Mouse (Mus musculus) myocyte (in vitro differentiated cells): ENCODE measurements around the gene Slc24a5. TPM values are rescaled to one million over a fixed set of nuclear protein-coding genes. Genes with fewer than 3 reads are reported as not detected.

Source experiments
- H3K27me3 ChIP-seq: one replicate; pipeline ENCODE4 v1.6.1; 2011; ENCODE audit not compliant: control insufficient read depth, insufficient read depth, insufficient read length
- H3K36me3 ChIP-seq: one replicate; pipeline ENCODE4 v1.6.1; 2011; ENCODE audit not compliant: control insufficient read depth, insufficient read depth
- H3K4me2 ChIP-seq: one replicate; pipeline ENCODE4 v1.6.1; 2011; ENCODE audit warnings: low read depth, control low read depth
- H3K4me3 ChIP-seq: one replicate; pipeline ENCODE4 v1.5.1; 2011; ENCODE audit warnings: mild to moderate bottlenecking, control low read depth, moderate library complexity
- H3K79me2 ChIP-seq: one replicate; pipeline ENCODE4 v1.6.1; 2011; ENCODE audit not compliant: control insufficient read depth, insufficient read depth
- H3ac ChIP-seq: one replicate; pipeline ENCODE4 v1.6.1; 2011; ENCODE audit not compliant: control insufficient read depth, insufficient read length
- CEBPB ChIP-seq: IDR thresholded peaks from 2 replicates; pipeline ENCODE4 v1.6.1; 2011; ENCODE audit warnings: mild to moderate bottlenecking, moderate library complexity; ENCODE audit not compliant: poor library complexity, insufficient read depth, severe bottlenecking
- E2F4 ChIP-seq: IDR thresholded peaks from one replicate; pipeline ENCODE4 v1.6.1; 2011; ENCODE audit warnings: mild to moderate bottlenecking, control low read depth, moderate library complexity; ENCODE audit not compliant: insufficient read depth
- MAX ChIP-seq: IDR thresholded peaks from one replicate; pipeline ENCODE4 v1.6.1; 2011; ENCODE audit warnings: low read depth, mild to moderate bottlenecking, control low read depth
- MYOD1 ChIP-seq, 3 experiments: IDR thresholded peaks; one replicate each; pipeline ENCODE4 v1.6.1; 2011; ENCODE audit warnings: control low read depth in 2 of 3, low read depth in 2 of 3, mild to moderate bottlenecking in 2 of 3, moderate library complexity in 1 of 3; ENCODE audit not compliant: insufficient read length in 2 of 3, control insufficient read depth in 1 of 3
- MYOG ChIP-seq, 3 experiments: IDR thresholded peaks; one replicate each; pipeline ENCODE4 v1.6.1; 2011; ENCODE audit warnings: control low read depth in 2 of 3, low read depth in 2 of 3, mild to moderate bottlenecking in 2 of 3; ENCODE audit not compliant: insufficient read length in 2 of 3, control insufficient read depth in 1 of 3, insufficient read depth in 1 of 3
- POLR2A ChIP-seq: IDR thresholded peaks from one replicate; pipeline ENCODE4 v1.6.1; 2011; ENCODE audit warnings: low read depth, mild to moderate bottlenecking, control low read depth, moderate library complexity; ENCODE audit not compliant: insufficient read length
- POLR2AphosphoS2 ChIP-seq: IDR thresholded peaks from one replicate; pipeline ENCODE4 v1.6.1; 2011; ENCODE audit warnings: low read depth, control low read depth; ENCODE audit not compliant: insufficient read length
- REST ChIP-seq: IDR thresholded peaks from one replicate; pipeline ENCODE4 v1.6.1; 2011; ENCODE audit warnings: mild to moderate bottlenecking, control low read depth, moderate library complexity; ENCODE audit not compliant: insufficient read depth, insufficient read length
- SRF ChIP-seq: IDR thresholded peaks from one replicate; pipeline ENCODE4 v1.6.1; 2011; ENCODE audit warnings: low read depth; ENCODE audit not compliant: control insufficient read depth, insufficient read length
- TCF12 ChIP-seq: IDR thresholded peaks from one replicate; pipeline ENCODE4 v1.6.1; 2011; ENCODE audit warnings: mild to moderate bottlenecking, control low read depth; ENCODE audit not compliant: poor library complexity, insufficient read depth, severe bottlenecking
- TCF3 ChIP-seq: IDR thresholded peaks from one replicate; pipeline ENCODE4 v1.6.1; 2011; ENCODE audit warnings: low read depth, control low read depth; ENCODE audit not compliant: insufficient read length
- USF1 ChIP-seq: IDR thresholded peaks from one replicate; pipeline ENCODE4 v1.6.1; 2011; ENCODE audit warnings: low read depth, mild to moderate bottlenecking, control low read depth, moderate library complexity
- polyA plus RNA-seq: library from polyadenylated mRNA; unstranded; fragments of >200 nt; fragmentation: generic; extraction: Trizol; gene quantifications from one replicate; pipeline ENCODE4 v1.2.1, GENCODE M21; 2012; ENCODE audit warnings: missing spikeins

Gene Slc24a5
- polyA plus RNA-seq, 1 experiment, result 0.12 TPM

GRCm38 (mm10) chr2:125125824-125126223 is 57.9 kb downstream of the Slc24a5 start:
- TF ChIP-seq MAX, result no peak
- TF ChIP-seq CEBPB, result no peak
- no peak for TF ChIP-seq USF1
- no peak for TF ChIP-seq POLR2AphosphoS2
- Histone ChIP-seq H3K27me3 (no peaks in the 10 kb centered on the region), H3ac (no peak overlapping the region)

GRCm38 (mm10) chr2:125126792-125127191 is 58.9 kb downstream of the Slc24a5 start:
- no peak for TF ChIP-seq POLR2A
- no peak for TF ChIP-seq MYOD1 (IDR thresholded peaks at IDR 0.05; ENCODE audit: control insufficient read depth in 1 of 3, insufficient read length in 2 of 3, low read depth in 2 of 3)
- no peak for TF ChIP-seq MAX
- TF ChIP-seq TCF12, result no peak
- TF ChIP-seq E2F4, result no peak
- TF ChIP-seq CEBPB, result no peak
- no peak for TF ChIP-seq TCF3
- TF ChIP-seq MYOG (IDR thresholded peaks at IDR 0.05; ENCODE audit: control insufficient read depth in 1 of 3, insufficient read depth in 1 of 3, insufficient read length in 2 of 3, low read depth in 2 of 3), result no peak
- TF ChIP-seq SRF, result no peak
- TF ChIP-seq REST, result no peak
- no peak for TF ChIP-seq POLR2AphosphoS2
- TF ChIP-seq USF1, result no peak
- no peaks in the 10 kb centered on the region for H3K36me3 ChIP-seq

More at GRCm38 (mm10) chr2:125125824-125126223, 57.9 kb downstream of the Slc24a5 start:
- no peak overlapping the region for H3K4me3 ChIP-seq
- no peaks in the 10 kb centered on the region for H3K36me3 ChIP-seq
- H3K4me2 ChIP-seq, result no peak overlapping the region
- H3K79me2 ChIP-seq, result peaks cover 22% of the 10 kb centered on the region

GRCm38 (mm10) chr2:125134113-125134512 is 66.2 kb downstream of the Slc24a5 start:
- no peak overlapping the region for H3ac ChIP-seq
- H3K4me2 ChIP-seq, result no peak overlapping the region
- TF ChIP-seq MAX (no peak), MYOD1 (IDR thresholded peaks at IDR 0.05; ENCODE audit: control insufficient read depth in 1 of 3, insufficient read length in 2 of 3, low read depth in 2 of 3) (peak; percentile 74 to 96 (median 95)), POLR2AphosphoS2 (no peak), REST (peak; percentile 13), TCF3 (peak; percentile 83), TCF12 (peak; percentile 90), MYOG (IDR thresholded peaks at IDR 0.05; ENCODE audit: control insufficient read depth in 1 of 3, insufficient read depth in 1 of 3, insufficient read length in 2 of 3, low read depth in 2 of 3) (peak; percentile 92 to 98 (median 95))
- no peaks in the 10 kb centered on the region for H3K79me2 ChIP-seq
- H3K4me3 ChIP-seq, result no peak overlapping the region
- no peaks in the 10 kb centered on the region for H3K27me3 ChIP-seq
- no peaks in the 10 kb centered on the region for H3K36me3 ChIP-seq

More at GRCm38 (mm10) chr2:125126792-125127191, 58.9 kb downstream of the Slc24a5 start:
- Histone ChIP-seq H3K4me2 (no peak overlapping the region), H3K4me3 (no peak overlapping the region), H3ac (no peak overlapping the region), H3K79me2 (peaks cover 12% of the 10 kb centered on the region), H3K27me3 (no peaks in the 10 kb centered on the region)

GRCm38 (mm10) chr2:125135903-125136811 is 68.2 kb downstream of the Slc24a5 start, which contains the start of gene Ctxn2:
Ctxn2 (plus strand) TSS chr2:125136692.
- Histone ChIP-seq H3K79me2 (no peaks in the 10 kb centered on the region), H3K27me3 (no peaks in the 10 kb centered on the region), H3ac (no peak within 1 kb of the TSS), H3K4me3 (peak within 1 kb of the TSS; percentile 9), H3K36me3 (no peaks in the 10 kb centered on the region), H3K4me2 (peak within 1 kb of the TSS; percentile 99)
- no peak for TF ChIP-seq E2F4
- TF ChIP-seq POLR2AphosphoS2, result no peak
- no peak for TF ChIP-seq USF1
- TF ChIP-seq CEBPB, result no peak
- peak; percentile 94 for TF ChIP-seq REST
- TF ChIP-seq SRF, result no peak
- no peak for TF ChIP-seq TCF12
- TF ChIP-seq TCF3, result no peak
- peak; percentile 79 for TF ChIP-seq MAX
- peak in 1 of 3 experiments; percentile 6 for TF ChIP-seq MYOG (IDR thresholded peaks at IDR 0.05; ENCODE audit: control insufficient read depth in 1 of 3, insufficient read depth in 1 of 3, insufficient read length in 2 of 3, low read depth in 2 of 3)
- peak in 1 of 3 experiments; percentile 4 for TF ChIP-seq MYOD1 (IDR thresholded peaks at IDR 0.05; ENCODE audit: control insufficient read depth in 1 of 3, insufficient read length in 2 of 3, low read depth in 2 of 3)
- no peak for TF ChIP-seq POLR2A

- no peaks in the 10 kb centered on the region for H3K79me2 ChIP-seq
- H3ac ChIP-seq, result no peak overlapping the region
- peak overlapping the region; percentile 9 for H3K4me3 ChIP-seq
These were observed 68.9 kb downstream of the Slc24a5 start for GRCm38 (mm10) chr2:125136846-125137245.

More at GRCm38 (mm10) chr2:125136846-125137245, 68.9 kb downstream of the Slc24a5 start:
- Histone ChIP-seq H3K36me3 (no peaks in the 10 kb centered on the region), H3K4me2 (peak overlapping the region; percentile 99), H3K27me3 (no peaks in the 10 kb centered on the region)
- TF ChIP-seq POLR2A, result no peak
- no peak for TF ChIP-seq SRF
- no peak for TF ChIP-seq TCF12
- TF ChIP-seq E2F4, result no peak
- no peak for TF ChIP-seq USF1
- no peak for TF ChIP-seq TCF3
- TF ChIP-seq MYOD1 (IDR thresholded peaks at IDR 0.05; ENCODE audit: control insufficient read depth in 1 of 3, insufficient read length in 2 of 3, low read depth in 2 of 3), result no peak
- no peak for TF ChIP-seq REST
- TF ChIP-seq POLR2AphosphoS2, result no peak
- TF ChIP-seq CEBPB, result no peak
- no peak for TF ChIP-seq MYOG (IDR thresholded peaks at IDR 0.05; ENCODE audit: control insufficient read depth in 1 of 3, insufficient read depth in 1 of 3, insufficient read length in 2 of 3, low read depth in 2 of 3)
- TF ChIP-seq MAX, result no peak
